In the genomic region with DNA sequence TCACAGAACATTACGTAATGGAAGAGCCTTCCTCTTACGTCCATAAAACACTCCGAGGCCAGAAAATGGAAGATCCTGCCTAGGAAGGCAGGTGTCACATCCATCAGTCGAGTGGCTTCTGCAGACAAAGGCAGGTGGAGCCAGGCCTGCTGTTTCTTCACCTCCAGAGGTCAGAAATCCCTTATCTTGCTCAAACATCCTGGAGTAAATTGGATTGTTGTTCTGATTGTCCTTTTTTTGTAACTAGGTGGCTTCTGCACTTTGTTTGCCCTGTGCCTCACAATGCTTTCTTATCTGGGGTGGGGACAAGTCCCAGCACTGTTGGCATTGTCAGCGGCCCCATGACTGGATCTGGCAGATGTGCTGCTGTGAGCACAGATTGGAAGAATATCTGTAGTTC, we compare ENCODE assay signal across 12 mouse cellular contexts.
"Had no signal": no experiment of that assay in that cellular context is flagged by ENCODE, and none has a peak within 500 bp of the region (broad histone marks: within the 10 kb centered on the region; RNA-seq: fewer than 3 reads in every experiment).

No protein-coding gene starts in this region.

- DNase-seq: layer of hippocampus, postnatal 36 days; liver, embryonic 13.5 days; lung, adult 2 months; lung, postnatal 14 days; lung, postnatal 4 days; midbrain, embryonic 14.5 days; thymus, adult 18-20 months; thymus, postnatal 4 days had no signal

- H3K4me1 ChIP-seq: liver, embryonic 13.5 days had no signal

- H3K4me2 ChIP-seq: liver, embryonic 13.5 days; midbrain, embryonic 11.5 days had no signal

- H3K27ac ChIP-seq: left cerebral cortex, adult 2 months; liver, embryonic 13.5 days had no signal

- H3K36me3 ChIP-seq: liver, embryonic 13.5 days had no signal

- ATAC-seq: inflammation-experienced regulatory T-cells, adult 6 months; intestine, postnatal 0 days had no signal

- H3K27me3 ChIP-seq: liver, embryonic 13.5 days had no signal

- H3K9ac ChIP-seq: liver, embryonic 13.5 days had no signal

- H3K4me3 ChIP-seq: left cerebral cortex, adult 2 months; liver, embryonic 13.5 days had no signal
